Mouse (Mus musculus): ENCODE results near the gene Zfp13. TPM values are rescaled to one million over a fixed set of nuclear protein-coding genes. Genes with fewer than 3 reads are reported as not detected.

Zfp13 gene
- total RNA-seq, 2 experiments from 2014 or later, result 6.2 to 6.3 TPM

DNA sequence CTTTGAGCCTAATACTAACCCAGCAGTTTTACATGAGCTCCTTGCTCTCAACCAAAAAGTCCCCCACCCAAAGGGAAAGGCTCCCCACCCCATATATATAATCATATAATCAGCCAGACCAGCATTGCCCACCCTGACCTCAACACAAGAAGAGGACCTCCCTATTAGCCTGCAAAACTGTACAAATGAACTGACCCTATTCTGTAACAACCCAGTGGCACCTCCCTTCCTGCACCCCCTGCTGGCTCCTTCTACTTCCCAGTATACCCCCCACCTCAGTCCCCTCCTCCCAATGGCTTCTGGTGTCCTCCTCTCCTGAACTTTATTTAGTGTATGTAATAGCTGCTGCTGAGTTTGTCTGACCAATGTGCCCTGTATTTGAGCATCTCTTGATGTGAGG is 47.9 kb downstream of the Zfp13 start:
- DNase-seq (ENCODE audit: low spot score in 2 of 2), result no peak

DNA sequence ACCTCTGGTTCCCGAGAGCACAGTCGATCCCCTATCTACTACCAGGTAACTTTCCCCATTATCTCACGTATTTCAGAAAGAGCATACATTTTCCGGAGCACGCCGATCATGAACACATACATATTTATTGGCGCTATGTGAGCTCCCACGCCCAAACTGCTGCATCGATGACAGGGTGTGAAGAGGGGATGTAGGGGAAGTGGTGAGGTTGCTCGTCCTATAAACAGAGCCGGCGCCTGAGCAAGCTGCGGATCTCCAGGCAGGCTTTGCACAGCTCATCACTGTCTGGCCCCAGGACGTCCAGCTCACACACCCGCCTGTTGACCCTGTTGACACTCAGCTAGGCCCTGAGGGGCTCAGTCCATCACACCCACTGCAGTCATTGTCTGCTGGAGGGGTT is 48.4 kb downstream of the Zfp13 start:
- no peak for DNase-seq (ENCODE audit: low spot score in 2 of 2)

DNA sequence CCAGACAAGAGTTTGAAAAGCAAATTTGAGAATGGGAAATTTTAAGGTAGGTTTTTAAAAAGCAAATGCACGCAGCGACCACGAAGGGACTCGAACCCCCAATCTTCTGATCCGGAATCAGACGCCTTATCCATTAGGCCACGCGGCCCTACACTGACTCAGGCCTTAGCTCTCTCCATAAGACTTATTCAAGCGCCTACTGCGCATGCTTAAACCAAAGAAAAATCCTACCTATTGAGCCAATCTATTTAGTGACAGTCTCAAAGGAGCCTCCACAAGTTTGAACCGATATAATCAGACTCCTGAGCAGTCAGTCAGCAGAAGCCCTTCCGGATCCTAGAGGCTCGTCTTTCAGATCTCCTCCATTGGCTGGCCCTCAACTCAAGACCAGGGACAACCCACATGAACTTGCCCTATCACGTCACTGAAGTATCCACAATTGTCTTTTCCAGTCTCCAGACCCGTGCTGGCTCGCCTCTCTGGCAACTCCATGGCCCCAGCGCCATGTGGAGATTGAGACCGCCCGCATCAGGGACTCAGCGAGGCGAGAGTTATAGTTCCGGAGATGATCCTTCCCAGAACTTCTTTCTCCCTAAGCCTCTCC is 49.0 kb downstream of the Zfp13 start:
- DNase-seq (ENCODE audit: low spot score in 2 of 2), result peak; percentile 95 to 99

DNA sequence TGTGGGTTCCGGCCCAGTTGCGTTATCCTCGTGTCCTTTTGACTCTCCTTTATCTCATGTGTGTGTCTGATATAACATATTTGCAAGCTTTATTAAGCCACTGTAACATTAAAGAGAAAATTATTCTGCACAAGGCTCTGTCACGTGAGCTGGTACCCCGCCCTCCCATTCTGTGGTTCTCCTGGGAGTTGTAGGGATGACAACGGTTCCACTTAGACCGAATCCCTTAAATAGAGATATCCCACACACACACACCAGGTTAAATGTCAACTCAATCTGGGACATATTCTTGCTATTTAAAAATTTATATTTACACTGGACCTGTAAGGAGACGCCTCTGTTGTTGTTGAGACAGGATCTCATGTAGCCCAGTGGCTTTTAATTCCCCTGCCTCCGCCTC is 49.8 kb downstream of the Zfp13 start:
- DNase-seq (ENCODE audit: low spot score in 2 of 2), result no peak

DNA sequence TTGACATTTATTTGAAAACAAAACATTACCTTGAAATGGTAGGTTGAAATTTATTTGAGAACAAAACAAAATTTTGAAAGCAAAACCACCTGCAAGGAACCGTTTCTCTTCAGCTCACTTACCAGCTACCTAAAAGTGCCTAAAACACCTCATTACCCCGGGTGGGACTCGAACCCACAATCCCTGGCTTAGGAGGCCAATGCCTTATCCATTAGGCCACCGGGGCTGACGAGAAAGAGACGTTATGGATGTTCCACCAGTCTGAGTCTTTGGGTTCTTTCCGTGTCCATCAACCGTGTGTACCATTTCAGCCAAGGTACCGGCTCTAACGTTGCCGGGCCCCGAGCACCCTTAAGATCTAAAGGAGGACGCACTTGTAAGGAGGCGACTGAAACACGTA is 50.7 kb downstream of the Zfp13 start:
- DNase-seq (ENCODE audit: low spot score in 2 of 2), result peak; percentile 94 to 97

DNA sequence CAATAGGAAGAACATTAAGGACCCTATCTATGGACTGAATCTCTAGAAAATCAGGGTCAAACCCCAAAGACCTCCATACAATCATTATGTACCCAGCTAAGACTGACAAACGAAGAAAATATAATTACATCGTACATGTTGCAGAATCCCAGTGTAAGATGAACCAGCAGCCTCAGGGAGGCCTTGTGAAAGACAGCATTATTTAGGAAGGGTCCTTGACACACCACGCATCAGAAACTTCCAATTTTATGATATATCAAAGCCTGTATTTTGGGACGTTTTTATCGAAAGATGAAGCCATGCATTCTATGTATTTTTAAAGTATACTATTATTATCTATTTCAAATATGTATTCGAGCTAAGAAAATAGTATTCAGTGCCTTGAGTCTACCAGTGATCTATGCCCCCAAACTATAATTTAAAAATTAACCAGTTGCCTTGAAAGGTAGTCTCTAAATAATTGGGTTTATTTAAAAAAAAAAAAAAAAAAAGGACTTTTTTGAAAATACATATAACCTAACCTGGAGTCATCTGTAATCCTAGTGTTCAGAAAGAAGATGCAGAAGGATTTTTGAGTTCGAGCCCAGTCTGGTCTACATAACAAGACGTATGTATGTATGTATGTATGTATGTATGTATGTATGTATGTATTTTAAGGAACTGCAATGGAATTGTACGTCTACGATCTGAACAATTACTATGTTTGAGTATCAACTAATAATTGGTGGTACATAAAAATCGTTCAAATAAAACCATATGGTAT is 51.4 kb downstream of the Zfp13 start:
- DNase-seq (ENCODE audit: low spot score in 2 of 2), result no peak

DNA sequence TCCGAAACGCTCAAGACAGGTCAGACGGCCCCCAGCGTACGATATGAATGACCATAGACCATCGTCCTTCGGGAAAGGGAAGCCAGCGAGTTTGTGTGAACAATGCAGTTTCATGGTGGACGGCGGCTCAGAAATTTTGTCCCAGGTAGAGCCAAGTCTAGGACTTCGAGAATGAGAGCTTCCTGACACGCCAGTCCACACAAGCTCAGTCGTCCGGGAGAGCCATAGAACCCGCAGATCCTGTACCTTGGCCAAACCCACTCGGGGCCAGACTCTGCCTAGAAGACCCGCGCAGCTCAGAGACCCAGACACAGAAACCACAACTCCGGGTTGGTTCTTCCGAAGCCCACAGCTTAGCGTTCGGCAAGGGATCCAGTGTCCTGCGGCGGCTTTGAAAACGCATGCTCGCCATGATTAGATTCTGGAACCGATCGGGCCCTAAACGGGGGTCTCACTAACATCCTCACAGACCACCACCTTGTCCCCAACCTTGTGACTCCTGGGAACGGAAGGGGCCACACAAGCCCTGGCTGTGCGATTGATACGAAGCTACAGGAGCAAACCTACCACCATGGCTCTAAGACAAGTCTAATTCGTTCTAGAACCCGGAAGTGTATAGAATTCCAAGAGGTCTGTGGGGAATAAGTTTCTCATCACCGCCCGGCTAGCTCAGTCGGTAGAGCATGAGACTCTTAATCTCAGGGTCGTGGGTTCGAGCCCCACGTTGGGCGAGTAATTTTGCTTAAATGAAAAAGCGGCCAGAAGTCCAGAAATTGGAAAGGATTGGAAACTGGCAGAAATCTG is 52.4 kb downstream of the Zfp13 start:
- peak; percentile 93 to 98 for DNase-seq (ENCODE audit: low spot score in 2 of 2)

DNA sequence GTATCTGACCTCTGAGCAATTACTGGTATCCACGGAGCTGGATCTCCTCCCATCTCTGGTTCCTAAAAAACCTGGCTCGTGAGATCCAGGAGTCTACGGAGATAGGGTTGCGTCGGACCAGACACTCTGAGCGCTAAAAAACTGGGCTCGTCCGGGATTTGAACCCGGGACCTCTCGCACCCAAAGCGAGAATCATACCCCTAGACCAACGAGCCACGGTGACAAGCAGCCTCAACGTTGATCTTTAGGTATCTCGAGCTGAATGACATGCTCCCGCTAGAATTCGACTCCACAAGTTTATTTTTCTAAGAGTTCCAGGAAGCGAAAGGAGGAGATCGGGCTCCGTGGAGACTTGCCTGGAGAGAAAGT is 53.0 kb downstream of the Zfp13 start:
- DNase-seq (ENCODE audit: low spot score in 2 of 2), result peak; percentile 87 to 91

DNA sequence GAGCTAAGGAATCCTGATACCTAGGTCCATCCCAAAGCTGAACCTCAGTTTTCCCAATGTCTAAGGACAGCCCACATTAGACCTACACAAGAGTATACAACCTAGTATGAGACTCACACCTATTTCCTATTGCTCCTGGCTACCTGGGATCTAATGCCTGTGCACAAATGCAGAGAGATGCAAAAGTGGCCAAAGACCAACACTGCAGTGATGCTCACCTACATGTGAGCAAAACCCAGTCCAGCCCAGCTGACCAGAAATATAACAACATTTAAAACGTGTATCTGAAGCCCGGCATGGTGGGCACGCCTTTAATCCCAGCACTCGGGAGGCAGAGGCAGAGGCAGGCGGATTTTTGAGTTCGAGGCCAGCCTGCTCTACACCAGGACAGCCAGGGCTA is 53.4 kb downstream of the Zfp13 start:
- no peak for DNase-seq (ENCODE audit: low spot score in 2 of 2)

DNA sequence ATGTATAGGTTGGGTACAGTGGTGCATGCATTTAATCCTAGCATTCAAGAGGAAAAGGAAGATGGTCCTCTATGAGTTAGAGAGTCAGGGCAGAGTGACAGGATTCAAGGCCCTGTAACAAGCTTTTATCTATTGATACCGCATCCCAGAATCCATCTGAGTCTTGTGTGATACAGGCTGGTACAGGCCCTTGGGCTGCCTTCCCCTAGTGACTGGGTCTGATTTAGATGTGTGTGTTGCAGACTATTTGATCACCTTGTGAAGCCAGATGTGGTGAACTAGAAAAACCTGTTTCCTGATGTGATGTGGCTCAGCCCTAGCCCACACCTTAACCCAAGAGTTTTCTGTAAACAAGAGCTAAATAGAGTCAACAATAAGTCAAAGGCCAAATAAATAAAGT is 54.5 kb downstream of the Zfp13 start:
- no peak for DNase-seq (ENCODE audit: low spot score in 2 of 2)

DNA sequence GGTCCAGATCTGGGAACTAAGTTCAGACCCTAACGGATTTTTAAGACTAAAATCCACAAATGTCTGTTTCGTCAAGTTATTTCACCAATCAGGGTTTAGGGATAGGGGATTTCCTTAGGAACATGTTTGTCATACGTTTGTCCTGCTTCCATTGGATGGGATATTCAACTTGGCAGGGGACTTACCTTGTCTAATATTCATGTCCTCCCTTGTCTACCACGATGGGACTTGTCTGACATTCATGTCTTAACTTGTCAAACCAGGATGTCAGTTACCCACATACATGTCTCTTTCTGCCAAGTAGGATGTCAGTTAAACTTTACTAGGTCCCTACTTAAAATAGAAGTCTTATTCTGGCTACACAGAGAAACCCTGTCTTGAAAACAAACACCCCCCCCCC is 55.3 kb downstream of the Zfp13 start:
- DNase-seq (ENCODE audit: low spot score in 2 of 2), result no peak

DNA sequence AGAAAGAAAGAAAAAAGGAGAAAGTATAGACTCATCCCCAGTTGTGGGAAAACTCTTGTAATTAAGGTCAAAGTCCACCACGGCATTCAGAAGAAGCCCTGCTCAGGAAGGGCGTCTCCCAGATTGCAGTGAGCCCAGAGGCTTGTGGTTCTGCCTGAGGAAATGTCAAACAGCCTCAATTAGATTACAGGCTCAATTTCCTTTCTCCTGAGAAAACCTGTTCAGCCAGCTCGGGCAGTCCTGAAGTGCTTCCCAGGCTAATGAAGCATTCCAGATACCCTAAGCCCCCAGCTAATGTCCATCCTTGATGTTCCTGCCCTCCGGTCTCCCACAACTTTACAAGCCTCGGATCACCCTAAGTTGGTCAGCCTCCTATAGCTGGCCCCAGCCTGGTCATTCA is 56.0 kb downstream of the Zfp13 start:
- DNase-seq (ENCODE audit: low spot score in 2 of 2), result no peak

DNA sequence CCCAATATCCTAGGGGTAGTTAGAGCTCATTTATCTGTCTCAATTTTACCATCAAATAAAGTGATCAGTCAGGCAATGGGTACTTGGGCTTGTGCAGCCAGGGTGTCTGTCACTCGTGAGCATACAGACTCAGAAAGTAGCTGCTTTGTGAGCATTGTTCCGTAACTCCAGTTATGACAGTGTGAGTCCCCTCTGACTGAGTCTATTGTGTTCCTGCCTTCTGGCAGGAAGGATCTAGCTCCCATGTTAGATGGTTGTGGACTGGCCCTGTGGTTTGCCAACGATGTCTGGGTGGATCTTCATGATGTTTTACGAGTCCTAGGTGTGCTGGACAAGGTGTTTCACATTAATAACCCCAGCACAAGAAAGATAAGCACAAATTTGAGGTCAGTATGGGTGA is 56.5 kb downstream of the Zfp13 start:
- no peak for DNase-seq (ENCODE audit: low spot score in 2 of 2)

DNA sequence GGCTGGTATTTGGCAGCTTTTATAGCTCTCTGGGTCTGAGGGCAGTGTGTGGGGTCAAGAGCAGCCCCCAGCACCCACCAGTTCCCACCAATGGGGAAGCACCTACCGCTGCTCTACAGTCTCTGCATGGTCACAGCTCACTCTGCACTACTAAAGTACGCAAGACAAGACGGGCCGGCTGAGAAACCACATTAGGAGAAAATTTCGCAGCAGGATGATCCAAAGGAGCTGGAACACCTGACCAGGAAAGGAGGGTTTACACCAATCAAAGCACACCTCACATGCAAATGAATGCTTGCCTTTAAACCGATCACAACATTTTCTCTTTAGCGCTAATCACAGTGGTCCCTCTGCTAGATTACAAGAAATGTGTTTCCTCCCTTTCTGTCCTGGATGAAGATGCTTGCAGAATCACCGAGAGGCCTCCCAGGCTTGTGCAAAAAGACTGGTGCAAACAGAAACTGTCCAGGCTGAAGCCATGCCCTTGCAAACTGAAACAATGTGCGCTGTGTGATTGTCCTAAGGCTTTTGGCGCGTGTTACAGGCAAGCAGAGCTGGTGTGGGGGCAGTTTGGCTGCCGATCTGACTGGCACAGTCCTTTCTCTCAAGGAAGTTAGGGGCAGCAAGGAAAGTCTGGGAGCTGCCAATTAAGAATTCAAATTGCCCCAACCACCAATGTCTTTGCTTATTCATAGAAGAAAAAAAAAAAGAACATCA is 57.1 kb downstream of the Zfp13 start:
- DNase-seq (ENCODE audit: low spot score in 2 of 2), result no peak

DNA sequence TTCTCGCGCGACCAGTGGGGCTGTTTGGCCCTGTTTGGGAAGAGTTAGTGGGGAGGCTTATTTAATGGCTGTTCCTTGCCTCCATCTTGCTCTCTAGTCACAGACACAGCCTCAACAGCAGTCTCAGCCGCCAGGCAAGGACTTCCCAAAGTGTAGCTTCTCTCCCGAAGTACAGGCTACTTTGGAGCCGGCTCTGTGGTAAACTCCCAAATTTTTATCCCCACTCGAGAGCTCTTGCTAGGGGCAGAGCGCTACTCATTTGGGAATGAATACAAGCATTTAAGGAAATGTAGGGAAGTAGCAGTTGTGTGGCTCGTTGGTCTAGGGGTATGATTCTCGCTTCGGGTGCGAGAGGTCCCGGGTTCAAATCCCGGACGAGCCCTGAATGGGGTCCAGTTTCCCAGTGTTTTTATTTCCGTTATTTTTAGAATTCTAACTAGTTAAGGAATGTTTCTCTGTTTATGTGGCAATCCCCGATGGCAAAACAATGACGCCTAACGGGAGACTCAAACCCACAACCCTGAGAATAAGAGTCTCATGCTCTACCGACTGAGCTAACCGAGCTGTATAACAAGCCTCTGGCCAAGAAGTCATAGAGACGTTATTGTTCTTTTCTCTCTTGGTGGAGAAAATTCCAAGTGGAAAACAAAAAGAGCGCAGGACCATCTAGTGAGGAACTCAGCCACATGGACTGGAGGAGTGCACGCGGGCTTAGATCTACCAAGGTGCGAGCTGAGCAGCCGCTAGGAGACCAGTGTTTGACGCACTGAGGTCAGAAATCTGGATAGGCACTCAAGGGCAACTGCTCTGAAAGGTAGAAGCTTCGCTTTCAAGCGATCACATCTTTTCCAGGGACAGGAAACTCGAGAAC is 58.4 kb downstream of the Zfp13 start:
- no peak for DNase-seq (ENCODE audit: low spot score in 2 of 2)

DNA sequence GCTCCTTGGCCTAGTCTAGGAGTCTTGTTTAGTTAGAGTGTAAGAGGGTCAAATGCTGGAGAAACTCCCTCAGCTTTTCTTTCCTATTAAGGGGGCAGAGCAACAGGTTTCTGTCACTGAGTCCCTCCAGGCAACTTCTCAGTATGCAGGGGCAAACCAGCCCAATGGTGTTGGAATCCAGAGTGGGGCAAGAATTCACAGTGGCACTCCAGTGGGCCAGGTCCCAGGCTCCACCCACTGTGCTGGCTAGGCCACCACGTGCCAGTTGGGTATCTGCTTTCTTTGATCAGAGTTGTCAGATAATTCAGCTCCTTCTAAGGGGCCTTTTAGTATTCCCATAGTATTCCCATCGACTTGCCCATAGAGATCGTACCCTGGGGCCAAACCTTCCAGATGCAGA is 59.2 kb downstream of the Zfp13 start:
- no peak for DNase-seq (ENCODE audit: low spot score in 2 of 2)

DNA sequence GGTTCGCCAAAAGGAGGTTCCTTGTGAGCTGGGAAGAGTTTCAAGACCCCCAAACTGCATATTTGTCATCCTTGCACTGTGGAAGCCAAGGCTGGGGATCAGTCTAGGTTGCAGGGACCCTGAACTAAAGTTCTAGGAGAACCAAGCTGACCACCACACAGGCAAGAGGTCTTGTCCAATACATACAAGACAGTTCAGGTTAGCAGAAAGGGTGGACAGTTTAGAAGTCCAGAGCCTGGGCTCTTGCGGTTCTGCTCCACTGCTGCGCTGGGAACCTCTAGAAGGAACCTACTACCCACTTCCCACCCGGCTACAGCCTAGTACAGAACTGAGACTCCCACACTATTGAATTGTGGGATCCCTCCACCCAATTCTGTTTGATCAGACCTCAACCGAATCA is 59.7 kb downstream of the Zfp13 start:
- no peak for DNase-seq (ENCODE audit: low spot score in 2 of 2)

DNA sequence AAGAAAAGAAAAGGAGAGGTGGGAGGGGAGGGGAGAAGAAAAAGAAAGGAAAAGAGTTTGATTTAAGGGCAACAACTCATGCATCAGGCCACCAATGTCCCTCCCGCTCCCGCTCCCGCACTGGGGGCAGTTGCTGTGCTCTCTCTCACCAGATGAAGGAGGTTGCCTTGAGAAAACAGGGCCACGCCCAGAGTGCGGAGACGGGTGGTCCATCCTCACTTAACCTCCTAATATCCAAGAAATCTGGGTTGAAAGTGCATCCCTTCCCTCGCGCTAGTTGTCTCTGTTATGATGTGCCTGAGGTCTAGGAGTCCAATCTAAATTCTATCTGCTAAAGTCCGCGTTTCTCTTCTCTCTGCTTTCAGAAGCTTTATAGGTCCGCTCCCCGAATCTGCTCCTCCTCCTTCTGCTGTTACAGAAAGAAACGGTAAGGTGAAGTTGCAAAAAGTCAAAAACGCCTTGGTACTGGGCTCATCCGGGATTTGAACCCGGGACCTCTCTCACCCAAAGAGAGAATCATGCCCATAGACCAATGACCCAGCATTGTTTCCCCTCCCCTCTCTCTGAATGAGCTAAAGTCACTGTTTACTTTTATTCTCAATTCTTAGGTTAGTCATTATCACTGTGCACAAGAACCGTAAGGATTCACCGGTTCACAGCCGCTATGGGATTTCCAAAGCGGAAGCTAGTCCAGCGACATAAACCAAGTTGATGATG is 60.8 kb downstream of the Zfp13 start:
- no peak for DNase-seq (ENCODE audit: low spot score in 2 of 2)

DNA sequence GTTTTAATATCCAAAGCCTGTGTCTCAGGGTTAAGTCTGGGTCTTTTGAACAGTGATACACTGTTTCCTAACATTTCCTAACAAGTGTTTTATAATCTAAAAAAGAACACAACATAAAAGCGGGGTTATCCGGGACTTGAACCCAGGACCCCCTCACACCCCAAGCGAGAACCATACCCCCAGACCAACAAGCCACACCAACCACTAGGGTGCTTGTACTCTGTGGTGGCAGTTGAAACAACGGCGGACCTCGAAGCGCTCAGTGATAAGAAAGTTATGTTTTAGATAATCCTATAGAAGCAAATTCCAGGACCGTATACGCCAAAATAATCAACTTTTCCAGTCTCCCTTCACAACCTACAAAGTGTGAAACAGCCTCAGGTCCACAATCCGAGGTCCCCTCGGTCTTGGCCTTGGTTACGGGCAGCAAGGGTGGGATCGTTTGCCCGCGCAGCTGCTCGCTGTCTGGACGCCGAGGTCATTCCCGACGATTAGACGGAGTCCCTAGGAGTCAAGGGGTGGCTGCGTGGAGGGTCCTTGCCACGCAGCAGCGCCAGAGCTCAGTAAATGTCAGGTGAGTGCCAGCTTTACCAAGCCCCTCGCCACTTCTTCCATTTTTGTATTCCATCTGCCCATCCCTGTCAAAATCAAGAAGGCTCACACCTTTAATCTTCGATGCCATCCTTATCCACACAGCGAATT is 61.6 kb downstream of the Zfp13 start:
- DNase-seq (ENCODE audit: low spot score in 2 of 2), result no peak

All from adrenal gland, adult 18-20 months (tissue).